Mouse (Mus musculus): ENCODE measurements at regions not wholly inside any gene's neighbourhood (a gene's known extent, or its start where the extent isn't known, plus 50 kb on each side); places are given as distances from the start of the nearest gene placed in this dataset.

- DNase-seq = no peak
These were observed 240.6 kb downstream of the H2al1j start for GRCm38 (mm10) chrX:11568262-11568661.

GRCm38 (mm10) chrX:11574354-11574753, 246.7 kb downstream of the H2al1j start:
- DNase-seq = no peak

- DNase-seq = no peak
These were observed 247.9 kb downstream of the H2al1j start for GRCm38 (mm10) chrX:11575571-11575970.

GRCm38 (mm10) chrX:11576287-11576686, 248.7 kb downstream of the H2al1j start:
- DNase-seq = no peak

- DNase-seq = peak; percentile 32
These were observed 249.7 kb downstream of the H2al1j start for GRCm38 (mm10) chrX:11577294-11577693.

GRCm38 (mm10) chrX:11585353-11585752, 257.7 kb downstream of the H2al1j start:
- DNase-seq = no peak

GRCm38 (mm10) chrX:11591391-11592187, 264.0 kb downstream of the H2al1j start:
- DNase-seq = no peak

- DNase-seq = peak; percentile 58
These were observed 266.9 kb downstream of the H2al1j start for GRCm38 (mm10) chrX:11594542-11594941.

GRCm38 (mm10) chrX:11597548-11597947, 269.9 kb downstream of the H2al1j start:
- no peak for DNase-seq

GRCm38 (mm10) chrX:11614237-11614636, 286.6 kb downstream of the H2al1j start:
- peak; percentile 58 for DNase-seq

GRCm38 (mm10) chrX:11621045-11621763, 293.6 kb downstream of the H2al1j start:
- DNase-seq = peak; percentile 47

- no peak for DNase-seq
These were observed 298.8 kb downstream of the H2al1j start for GRCm38 (mm10) chrX:11626274-11626878.

- no peak for DNase-seq
These were observed 301.7 kb downstream of the H2al1j start for GRCm38 (mm10) chrX:11629362-11629761.

- peak; percentile 15 for DNase-seq
These were observed 302.3 kb downstream of the H2al1j start for GRCm38 (mm10) chrX:11629906-11630305.

GRCm38 (mm10) chrX:11631186-11631913, 303.7 kb downstream of the H2al1j start:
- no peak for DNase-seq

GRCm38 (mm10) chrX:11632011-11632410, 304.4 kb downstream of the H2al1j start:
- no peak for DNase-seq

- DNase-seq = peak; percentile 35
These were observed 306.2 kb downstream of the H2al1j start for GRCm38 (mm10) chrX:11633823-11634222.

- peak; percentile 12 for DNase-seq
These were observed 316.9 kb downstream of the H2al1j start for GRCm38 (mm10) chrX:11644484-11644883.

GRCm38 (mm10) chrX:11646681-11647526, 319.3 kb downstream of the H2al1j start:
- no peak for DNase-seq

- DNase-seq = no peak
These were observed 319.9 kb downstream of the H2al1j start for GRCm38 (mm10) chrX:11647527-11647836.

- no peak for DNase-seq
These were observed 325.7 kb downstream of the H2al1j start for GRCm38 (mm10) chrX:11653336-11653735.

GRCm38 (mm10) chrX:11654976-11655375, 327.4 kb downstream of the H2al1j start:
- no peak for DNase-seq

All from adrenal gland, postnatal 25 days (tissue).